25 mouse cellular contexts compared by ENCODE assay signal in the genomic region with DNA sequence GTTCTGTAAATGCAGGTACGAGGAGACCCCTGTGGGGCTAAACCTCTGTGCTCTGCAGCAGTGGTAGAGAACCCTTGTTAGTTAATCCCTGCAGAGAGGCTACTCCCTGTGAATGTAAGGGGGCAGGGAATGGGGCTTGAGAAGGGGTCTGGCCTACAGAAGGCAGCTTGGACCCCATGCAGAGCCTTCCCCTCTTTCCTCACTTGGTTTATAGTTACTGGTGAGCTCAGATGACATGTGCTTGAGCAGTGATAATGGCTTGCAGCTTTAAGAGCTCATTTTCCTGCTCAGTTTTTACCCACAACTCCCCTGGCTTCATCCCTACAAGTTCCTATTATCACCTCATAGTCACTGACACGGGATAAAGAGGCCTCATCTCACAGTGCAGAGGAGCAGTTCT. TPM values are rescaled to one million over a fixed set of nuclear protein-coding genes. Genes with fewer than 3 reads are reported as not detected.
"Had no signal": no experiment of that assay in that cellular context is flagged by ENCODE, and none has a peak within 500 bp of the region (broad histone marks: within the 10 kb centered on the region; RNA-seq: fewer than 3 reads in every experiment).

No protein-coding gene starts in this region.

- H3K4me2 ChIP-seq: heart, embryonic 12.5 days; hindbrain, embryonic 12.5 days; hindbrain, embryonic 14.5 days; limb, embryonic 12.5 days; liver, embryonic 11.5 days; liver, embryonic 13.5 days; liver, embryonic 15.5 days had no signal

- H3K9ac ChIP-seq: heart, embryonic 12.5 days; hindbrain, embryonic 12.5 days; hindbrain, embryonic 14.5 days; limb, embryonic 12.5 days; liver, embryonic 13.5 days; liver, embryonic 15.5 days; liver, postnatal 0 days had no signal

- H3K27ac ChIP-seq: heart, adult 2 months; hindbrain, embryonic 10.5 days; hindbrain, embryonic 12.5 days; hindbrain, embryonic 14.5 days; limb, embryonic 12.5 days; liver, embryonic 13.5 days; liver, embryonic 15.5 days had no signal

- ATAC-seq: hindbrain, embryonic 16.5 days; inflammation-experienced regulatory T-cells, adult 6 months; intestine, postnatal 0 days; liver, postnatal 0 days had no signal

- H3K4me1 ChIP-seq: hindbrain, embryonic 10.5 days; hindbrain, embryonic 12.5 days; liver, embryonic 13.5 days; liver, embryonic 15.5 days had no signal

- H3K27me3 ChIP-seq: heart, embryonic 12.5 days; hindbrain, embryonic 12.5 days; limb, embryonic 12.5 days; liver, embryonic 13.5 days; liver, embryonic 15.5 days had no signal

- H3K36me3 ChIP-seq: heart, embryonic 12.5 days; hindbrain, embryonic 10.5 days; hindbrain, embryonic 12.5 days; limb, embryonic 12.5 days; liver, embryonic 13.5 days; liver, embryonic 15.5 days had no signal

- H3K4me3 ChIP-seq: heart, adult 2 months; heart, embryonic 12.5 days; hindbrain, embryonic 10.5 days; hindbrain, embryonic 12.5 days; limb, embryonic 12.5 days; liver, embryonic 13.5 days; liver, embryonic 15.5 days had no signal

- H3K9me3 ChIP-seq: hindbrain, embryonic 10.5 days; hindbrain, embryonic 12.5 days; limb, embryonic 12.5 days; liver, embryonic 13.5 days; liver, embryonic 15.5 days had no signal

- DNase-seq: gastrocnemius, postnatal 10 days; gastrocnemius, postnatal 25 days; heart, adult 2 months; heart, postnatal 10 days; heart, postnatal 4 days; kidney, adult 18-20 months; kidney, adult 8-10 months; kidney, postnatal 10 days; kidney, postnatal 36 days; layer of hippocampus, adult 9-11 months; layer of hippocampus, postnatal 36 days; left cerebral cortex, postnatal 4 days; liver; liver, embryonic 13.5 days; liver, postnatal 0 days had no signal

RNA-seq across cellular contexts. Expression of a gene that starts 40.6 kb away (rescaled TPM):
- polyA plus RNA-seq: inflammation-experienced regulatory T-cells, adult 6 months had no signal
